Mouse (Mus musculus): ENCODE results near the gene Tefm. TPM values are rescaled to one million over a fixed set of nuclear protein-coding genes. Genes with fewer than 3 reads are reported as not detected.

Tefm gene
- total and polyA plus RNA-seq, 2 experiments from 2014 or later: 18.9 to 23.7 TPM

DNA sequence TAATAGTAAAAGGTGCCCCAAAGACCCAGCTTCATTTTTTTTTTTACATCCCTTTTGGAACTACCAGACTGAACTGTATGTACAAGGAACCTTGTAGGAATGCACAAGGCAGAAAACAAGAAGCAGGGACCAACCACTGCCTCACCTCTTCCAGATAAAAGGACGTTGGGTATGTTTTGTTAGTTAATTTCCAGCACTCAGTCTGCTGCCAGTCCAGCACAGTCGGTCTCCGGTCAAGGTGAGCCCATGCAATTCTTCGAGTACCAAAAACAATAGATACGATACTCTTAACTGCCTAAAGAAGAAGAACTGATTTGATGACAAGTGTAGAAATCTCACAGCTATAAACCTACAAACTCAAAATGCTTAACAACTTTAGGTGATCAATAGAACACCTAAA is 4.2 kb downstream of the Tefm start:
- TF ChIP-seq CTCF (IDR thresholded peaks at IDR 0.05; ENCODE audit: low read depth): no peak
- DNase-seq (no peak), ATAC-seq (no peak)
- 0 out of 2 replicates have a peak, but pooled peaks cover 4% of the 10 kb centered on the region for H3K4me1 ChIP-seq (ENCODE audit: insufficient read depth)
- WGBS: 93% methylated on average over 5 of the region's 5 CpGs
- no peaks in the 10 kb centered on the region for H3K9me3 ChIP-seq (ENCODE audit: low read length)
- H3K27ac ChIP-seq (ENCODE audit: low read depth, low read length): no peak overlapping the region
- H3K9ac ChIP-seq: no peak overlapping the region
- no peak overlapping the region for H3K4me3 ChIP-seq (ENCODE audit: low read depth, low read length)
- H3K4me2 ChIP-seq (ENCODE audit: low read depth): no peak overlapping the region
- H3K27me3 ChIP-seq (ENCODE audit: insufficient read depth, low read length): no peaks in the 10 kb centered on the region
- H3K36me3 ChIP-seq (ENCODE audit: insufficient read depth): peaks cover 18% of the 10 kb centered on the region

DNA sequence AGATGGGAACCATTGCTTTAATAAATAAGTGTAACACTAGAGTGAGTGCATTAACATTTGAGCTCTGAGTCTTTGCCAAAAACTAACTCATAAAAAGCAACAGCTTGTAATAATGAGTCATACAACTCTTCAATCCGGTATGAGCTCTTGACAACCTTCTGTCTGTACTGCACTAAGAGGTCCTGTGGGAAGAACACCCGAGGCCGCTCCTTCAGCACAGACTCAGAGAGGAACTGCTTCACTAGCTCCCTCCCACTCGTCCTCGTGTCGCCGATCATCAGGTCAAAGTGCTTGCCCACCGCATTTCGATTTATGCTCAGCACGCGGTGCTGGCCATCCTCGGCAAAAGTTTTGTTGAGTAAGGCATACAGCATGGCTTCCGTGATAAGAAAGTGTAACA is 5.2 kb downstream of the Tefm start:
- 85% methylated on average over 13 of the region's 13 CpGs for WGBS
- ATAC-seq: no peak

DNA sequence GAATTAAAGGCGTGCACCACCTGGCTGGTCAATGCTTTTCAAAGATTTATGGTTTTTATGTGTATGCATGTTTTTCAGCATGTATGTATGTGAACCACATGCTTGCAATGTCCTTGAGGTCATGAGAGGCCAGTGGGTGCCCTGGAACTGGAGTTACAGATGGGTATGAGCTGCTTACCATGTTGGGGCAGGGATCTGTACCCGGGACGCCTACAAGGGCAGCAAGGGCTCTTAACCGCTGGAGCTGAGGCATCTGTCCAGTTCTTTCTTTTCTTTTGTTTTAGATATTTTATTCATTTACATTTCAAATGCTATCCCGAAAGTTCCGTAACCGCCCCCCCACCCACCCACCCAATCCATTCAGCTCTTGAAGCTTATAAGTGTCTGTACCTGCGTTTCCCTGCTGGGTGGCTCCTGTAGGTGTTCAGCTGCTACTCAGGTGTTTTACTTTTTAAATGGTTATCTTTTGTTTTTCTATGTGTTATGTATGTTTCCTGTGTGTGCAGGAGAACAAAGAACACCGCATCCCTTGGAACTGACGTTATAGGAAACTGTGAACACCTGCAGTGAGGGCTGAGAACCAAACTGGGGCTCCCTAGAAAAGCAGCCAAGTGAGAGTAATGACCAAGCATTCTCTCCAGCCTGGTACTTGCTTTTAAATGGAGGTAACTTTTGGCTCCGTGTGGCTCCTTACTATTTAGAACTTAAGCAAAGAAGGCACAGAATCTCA is 5.9 kb downstream of the Tefm start:
- H3K4me1 ChIP-seq (ENCODE audit: insufficient read depth): no peaks in the 10 kb centered on the region
- WGBS: 76% methylated on average over 11 of the region's 11 CpGs
- DNase-seq (no peak), ATAC-seq (no peak)
- H3K27me3 ChIP-seq (ENCODE audit: insufficient read depth, low read length): no peaks in the 10 kb centered on the region
- no peak for TF ChIP-seq CTCF (IDR thresholded peaks at IDR 0.05; ENCODE audit: low read depth)
- H3K9me3 ChIP-seq (ENCODE audit: low read length): no peaks in the 10 kb centered on the region
- no peak overlapping the region for H3K4me2 ChIP-seq (ENCODE audit: low read depth)
- H3K36me3 ChIP-seq (ENCODE audit: insufficient read depth): peaks cover 27% of the 10 kb centered on the region
- no peak overlapping the region for H3K27ac ChIP-seq (ENCODE audit: low read depth, low read length)
- no peak overlapping the region for H3K9ac ChIP-seq
- H3K4me3 ChIP-seq (ENCODE audit: low read depth, low read length): no peak overlapping the region

More for the DNA sequence above, 5.2 kb downstream of the Tefm start:
- Histone ChIP-seq H3K9me3 (ENCODE audit: low read length) (no peaks in the 10 kb centered on the region), H3K36me3 (ENCODE audit: insufficient read depth) (peaks cover 25% of the 10 kb centered on the region), H3K4me2 (ENCODE audit: low read depth) (no peak overlapping the region), H3K27me3 (ENCODE audit: insufficient read depth, low read length) (no peaks in the 10 kb centered on the region), H3K4me1 (ENCODE audit: insufficient read depth) (no peaks in the 10 kb centered on the region), H3K27ac (ENCODE audit: low read depth, low read length) (no peak overlapping the region), H3K4me3 (ENCODE audit: low read depth, low read length) (no peak overlapping the region), H3K9ac (no peak overlapping the region)
- TF ChIP-seq CTCF (IDR thresholded peaks at IDR 0.05; ENCODE audit: low read depth): no peak
- no peak for DNase-seq

DNA sequence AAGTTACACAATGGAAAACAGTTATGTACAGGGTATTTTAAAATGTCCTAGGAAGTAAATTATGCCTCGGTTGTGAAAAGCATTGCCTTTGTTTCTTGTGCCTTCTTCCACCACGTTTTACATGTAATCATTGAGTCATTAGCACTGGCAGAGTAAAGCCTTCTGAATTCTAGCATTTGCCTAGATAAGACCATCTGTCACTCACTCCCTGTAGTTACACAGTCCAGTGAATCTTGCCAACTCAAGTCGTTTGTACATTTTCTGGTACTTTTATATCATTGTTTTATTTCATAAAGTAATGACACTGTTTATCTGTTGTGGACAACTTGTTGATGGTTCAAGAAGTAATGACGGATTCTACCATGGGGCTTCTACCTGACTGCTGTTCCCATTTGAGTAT is 7.2 kb downstream of the Tefm start:
- TF ChIP-seq CTCF (IDR thresholded peaks at IDR 0.05; ENCODE audit: low read depth): no peak
- H3K36me3 ChIP-seq (ENCODE audit: insufficient read depth): peaks cover 23% of the 10 kb centered on the region
- H3K9me3 ChIP-seq (ENCODE audit: low read length): no peaks in the 10 kb centered on the region
- H3K27me3 ChIP-seq (ENCODE audit: insufficient read depth, low read length): no peaks in the 10 kb centered on the region
- WGBS: 46% methylated on average over 4 of the region's 4 CpGs
- H3K4me2 ChIP-seq (ENCODE audit: low read depth): no peak overlapping the region
- no peak for DNase-seq
- H3K9ac ChIP-seq: no peak overlapping the region
- no peak overlapping the region for H3K4me3 ChIP-seq (ENCODE audit: low read depth, low read length)
- H3K4me1 ChIP-seq (ENCODE audit: insufficient read depth): no peaks in the 10 kb centered on the region
- no peak for ATAC-seq
- H3K27ac ChIP-seq (ENCODE audit: low read depth, low read length): no peak overlapping the region

DNA sequence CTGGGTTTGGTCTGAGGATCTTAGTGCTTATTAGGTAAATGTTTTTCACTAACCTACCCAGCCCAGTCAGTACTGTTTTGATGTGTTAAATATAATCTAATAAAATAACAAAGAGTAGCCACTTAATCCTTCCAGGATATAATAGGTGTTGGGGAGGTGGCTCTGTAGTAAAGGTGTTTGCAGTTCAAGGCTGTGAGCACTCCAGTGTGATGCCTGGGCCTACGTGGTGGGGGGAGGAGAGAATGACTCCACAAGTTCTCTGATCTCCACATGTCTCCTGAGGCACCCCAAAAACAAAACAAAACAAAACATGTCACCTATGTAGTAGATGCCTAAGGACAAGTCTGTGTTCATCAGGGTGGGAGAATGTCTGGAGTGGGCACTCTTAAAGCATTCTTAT is 9.9 kb downstream of the Tefm start:
- 63% methylated on average over 1 of the region's 1 CpGs for WGBS
- Histone ChIP-seq H3K36me3 (ENCODE audit: insufficient read depth) (peaks cover 21% of the 10 kb centered on the region), H3K27ac (ENCODE audit: low read depth, low read length) (no peak overlapping the region), H3K4me1 (ENCODE audit: insufficient read depth) (no peaks in the 10 kb centered on the region), H3K27me3 (ENCODE audit: insufficient read depth, low read length) (no peaks in the 10 kb centered on the region), H3K4me2 (ENCODE audit: low read depth) (no peak overlapping the region), H3K4me3 (ENCODE audit: low read depth, low read length) (no peak overlapping the region), H3K9ac (no peak overlapping the region), H3K9me3 (ENCODE audit: low read length) (no peaks in the 10 kb centered on the region)
- DNase-seq (no peak), ATAC-seq (no peak)
- no peak for TF ChIP-seq CTCF (IDR thresholded peaks at IDR 0.05; ENCODE audit: low read depth)

DNA sequence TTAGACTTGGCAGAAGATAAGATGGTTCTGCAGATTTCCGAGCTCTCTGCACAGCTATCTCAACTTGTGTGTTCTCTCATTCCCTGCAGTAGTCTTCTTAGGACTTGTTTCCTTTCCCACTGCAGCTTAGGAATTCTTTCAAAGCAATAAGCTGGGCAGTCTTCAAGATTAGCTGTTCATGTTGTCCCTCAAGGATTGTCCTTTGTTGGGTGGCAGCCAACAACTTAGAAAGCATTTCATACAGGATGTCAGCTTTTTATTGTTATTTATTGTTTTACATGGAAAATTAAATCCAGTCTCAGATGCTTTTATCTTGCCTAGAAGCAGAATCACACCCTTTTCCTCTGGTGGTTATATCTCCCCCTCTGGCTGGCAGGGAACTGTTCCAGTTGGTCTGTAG is 25.6 kb downstream of the Tefm start:
- 88% methylated on average over 1 of the region's 1 CpGs for WGBS
- Histone ChIP-seq H3K4me1 (ENCODE audit: insufficient read depth) (no peaks in the 10 kb centered on the region), H3K27me3 (ENCODE audit: insufficient read depth, low read length) (no peaks in the 10 kb centered on the region), H3K27ac (ENCODE audit: low read depth, low read length) (no peak overlapping the region), H3K4me2 (ENCODE audit: low read depth) (no peak overlapping the region), H3K4me3 (ENCODE audit: low read depth, low read length) (no peak overlapping the region), H3K9me3 (ENCODE audit: low read length) (no peaks in the 10 kb centered on the region), H3K9ac (no peak overlapping the region), H3K36me3 (ENCODE audit: insufficient read depth) (peaks cover 34% of the 10 kb centered on the region)
- DNase-seq: no peak
- ATAC-seq: no peak
- TF ChIP-seq CTCF (IDR thresholded peaks at IDR 0.05; ENCODE audit: low read depth): no peak

DNA sequence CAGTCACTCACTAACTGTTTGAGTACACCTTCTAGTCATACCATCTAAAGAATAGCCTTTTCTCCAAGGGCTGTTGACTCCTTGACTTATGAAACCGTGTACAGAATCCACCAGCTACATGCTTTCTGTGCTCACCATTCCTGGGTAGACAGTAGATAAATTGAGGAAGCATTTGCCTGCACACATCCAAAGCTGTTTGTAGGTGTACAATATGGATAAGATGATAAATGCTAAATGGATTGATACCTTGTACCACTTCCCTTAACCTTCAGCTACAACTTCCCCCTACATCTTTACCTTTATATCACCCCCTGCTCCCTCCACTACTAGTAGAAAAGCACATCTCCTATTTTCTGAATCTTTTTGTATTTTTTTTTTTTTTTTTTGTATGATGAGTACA is 37.6 kb downstream of the Tefm start:
- DNase-seq: no peak
- ATAC-seq: no peak
- no peak for TF ChIP-seq CTCF (IDR thresholded peaks at IDR 0.05; ENCODE audit: low read depth)
- Histone ChIP-seq H3K9me3 (ENCODE audit: low read length) (no peaks in the 10 kb centered on the region), H3K27ac (ENCODE audit: low read depth, low read length) (no peak overlapping the region), H3K4me1 (ENCODE audit: insufficient read depth) (no peaks in the 10 kb centered on the region), H3K4me2 (ENCODE audit: low read depth) (no peak overlapping the region), H3K27me3 (ENCODE audit: insufficient read depth, low read length) (no peaks in the 10 kb centered on the region), H3K4me3 (ENCODE audit: low read depth, low read length) (no peak overlapping the region), H3K9ac (no peak overlapping the region), H3K36me3 (ENCODE audit: insufficient read depth) (peaks cover 26% of the 10 kb centered on the region)
- 94% methylated on average over 1 of the region's 1 CpGs for WGBS
